Mouse (Mus musculus): ENCODE data around the gene Dnajb8. TPM values are rescaled to one million over a fixed set of nuclear protein-coding genes. Genes with fewer than 3 reads are reported as not detected.

Gene Dnajb8
- polyA plus RNA-seq, 1 experiment from 2014 or later, result not detected

GRCm38 (mm10) chr6:88233996-88234395 lies 11.9 kb downstream of the Dnajb8 start:
- ATAC-seq (ENCODE audit: insufficient number of reproducible peaks, insufficient read depth, low FRiP score, low TSS enrichment, low read depth), result no peak
- whole genome bisulfite sequencing, result 67% methylated on average over 8 of the region's 8 CpGs
- Histone ChIP-seq H3K27me3 (peaks cover 30% of the 10 kb centered on the region), H3K9ac (no peak overlapping the region), H3K27ac (no peak overlapping the region), H3K4me3 (no peak overlapping the region), H3K4me2 (no peak overlapping the region), H3K36me3 (no peaks in the 10 kb centered on the region), H3K9me3 (no peaks in the 10 kb centered on the region), H3K4me1 (peaks cover 13% of the 10 kb centered on the region)

- peaks cover 36% of the 10 kb centered on the region for H3K27me3 ChIP-seq
- H3K9ac ChIP-seq, result 0 out of 2 replicates have a peak overlapping the region, but pooled peaks have one; percentile 58
- no peak for ATAC-seq (ENCODE audit: insufficient number of reproducible peaks, insufficient read depth, low FRiP score, low TSS enrichment, low read depth)
- WGBS, result 23% methylated on average over 8 of the region's 8 CpGs
- H3K4me3 ChIP-seq, result no peak overlapping the region
- H3K9me3 ChIP-seq, result no peaks in the 10 kb centered on the region
- peak overlapping the region; percentile 51; the same call in 1 of the 2 replicates for H3K4me2 ChIP-seq
- no peaks in the 10 kb centered on the region for H3K36me3 ChIP-seq
- peaks cover 13% of the 10 kb centered on the region for H3K4me1 ChIP-seq
- H3K27ac ChIP-seq, result no peak overlapping the region
Observed at GRCm38 (mm10) chr6:88235461-88235860, 13.4 kb downstream of the Dnajb8 start.

- Histone ChIP-seq H3K9ac (peak overlapping the region; percentile 58; the same call in 1 of the 2 replicates), H3K27me3 (peaks cover 36% of the 10 kb centered on the region), H3K36me3 (no peaks in the 10 kb centered on the region), H3K4me1 (peaks cover 13% of the 10 kb centered on the region), H3K9me3 (no peaks in the 10 kb centered on the region), H3K4me3 (peak overlapping the region; percentile 20; the same call in 1 of the 2 replicates), H3K4me2 (peak overlapping the region; percentile 51), H3K27ac (no peak overlapping the region)
- WGBS, result 3% methylated on average over 17 of the region's 17 CpGs
- no peak for ATAC-seq (ENCODE audit: insufficient number of reproducible peaks, insufficient read depth, low FRiP score, low TSS enrichment, low read depth)
Observed at GRCm38 (mm10) chr6:88235983-88236382, 13.9 kb downstream of the Dnajb8 start.

GRCm38 (mm10) chr6:88236513-88236912 lies 14.4 kb downstream of the Dnajb8 start:
- ATAC-seq (ENCODE audit: insufficient number of reproducible peaks, insufficient read depth, low FRiP score, low TSS enrichment, low read depth), result no peak
- no peaks in the 10 kb centered on the region for H3K36me3 ChIP-seq
- peaks cover 36% of the 10 kb centered on the region for H3K27me3 ChIP-seq
- peaks cover 13% of the 10 kb centered on the region for H3K4me1 ChIP-seq
- H3K4me3 ChIP-seq, result peak overlapping the region; percentile 20; the same call in 1 of the 2 replicates
- no peaks in the 10 kb centered on the region for H3K9me3 ChIP-seq
- H3K27ac ChIP-seq, result no peak overlapping the region
- H3K9ac ChIP-seq, result no peak overlapping the region
- no peak overlapping the region for H3K4me2 ChIP-seq
- WGBS, result 22% methylated on average over 7 of the region's 7 CpGs

GRCm38 (mm10) chr6:88242604-88243003 lies 20.5 kb downstream of the Dnajb8 start:
- Histone ChIP-seq H3K9me3 (no peaks in the 10 kb centered on the region), H3K4me2 (peak overlapping the region; percentile 30), H3K4me1 (peaks cover 13% of the 10 kb centered on the region; the same call in 1 of the 2 replicates), H3K9ac (no peak overlapping the region), H3K4me3 (no peak overlapping the region), H3K27ac (no peak overlapping the region), H3K36me3 (no peaks in the 10 kb centered on the region), H3K27me3 (peaks cover 18% of the 10 kb centered on the region; the same call in 1 of the 2 replicates)
- peak; percentile 17; the same call in 1 of the 2 replicates for ATAC-seq (ENCODE audit: insufficient number of reproducible peaks, insufficient read depth, low FRiP score, low TSS enrichment, low read depth)
- 3% methylated on average over 15 of the region's 15 CpGs for WGBS

- no peak overlapping the region for H3K9ac ChIP-seq
- H3K27me3 ChIP-seq, result no peaks in the 10 kb centered on the region
- no peak overlapping the region for H3K4me3 ChIP-seq
- H3K36me3 ChIP-seq, result no peaks in the 10 kb centered on the region
- no peaks in the 10 kb centered on the region for H3K9me3 ChIP-seq
- no peak for ATAC-seq (ENCODE audit: insufficient number of reproducible peaks, insufficient read depth, low FRiP score, low TSS enrichment, low read depth)
- H3K4me2 ChIP-seq, result no peak overlapping the region
- H3K4me1 ChIP-seq, result 0 out of 2 replicates have a peak, but pooled peaks cover 5% of the 10 kb centered on the region
- no peak overlapping the region for H3K27ac ChIP-seq
- 92% methylated on average over 1 of the region's 1 CpGs for WGBS
Observed at GRCm38 (mm10) chr6:88249231-88249630, 27.2 kb downstream of the Dnajb8 start.

- peaks cover 5% of the 10 kb centered on the region; the same call in 1 of the 2 replicates for H3K36me3 ChIP-seq
- H3K27me3 ChIP-seq, result no peaks in the 10 kb centered on the region
- H3K4me1 ChIP-seq, result 0 out of 2 replicates have a peak, but pooled peaks cover 5% of the 10 kb centered on the region
- ATAC-seq (ENCODE audit: insufficient number of reproducible peaks, insufficient read depth, low FRiP score, low TSS enrichment, low read depth), result no peak
- H3K27ac ChIP-seq, result no peak overlapping the region
- H3K4me2 ChIP-seq, result no peak overlapping the region
- no peak overlapping the region for H3K4me3 ChIP-seq
- 92% methylated on average over 1 of the region's 1 CpGs for WGBS
- H3K9me3 ChIP-seq, result no peaks in the 10 kb centered on the region
- no peak overlapping the region for H3K9ac ChIP-seq
Observed at GRCm38 (mm10) chr6:88251396-88251795, 29.3 kb downstream of the Dnajb8 start.

GRCm38 (mm10) chr6:88251798-88252478 lies 29.9 kb downstream of the Dnajb8 start:
- no peak for ATAC-seq (ENCODE audit: insufficient number of reproducible peaks, insufficient read depth, low FRiP score, low TSS enrichment, low read depth)
- no peak overlapping the region for H3K9ac ChIP-seq
- 79% methylated on average over 7 of the region's 7 CpGs for WGBS
- no peaks in the 10 kb centered on the region for H3K4me1 ChIP-seq
- H3K36me3 ChIP-seq, result peaks cover 11% of the 10 kb centered on the region; the same call in 1 of the 2 replicates
- no peaks in the 10 kb centered on the region for H3K9me3 ChIP-seq
- no peak overlapping the region for H3K27ac ChIP-seq
- no peak overlapping the region for H3K4me2 ChIP-seq
- no peak overlapping the region for H3K4me3 ChIP-seq
- H3K27me3 ChIP-seq, result no peaks in the 10 kb centered on the region

GRCm38 (mm10) chr6:88254082-88254481 lies 32.0 kb downstream of the Dnajb8 start:
- H3K4me2 ChIP-seq, result no peak overlapping the region
- no peaks in the 10 kb centered on the region for H3K4me1 ChIP-seq
- no peak overlapping the region for H3K4me3 ChIP-seq
- ATAC-seq (ENCODE audit: insufficient number of reproducible peaks, insufficient read depth, low FRiP score, low TSS enrichment, low read depth), result no peak
- no peaks in the 10 kb centered on the region for H3K27me3 ChIP-seq
- peaks cover 22% of the 10 kb centered on the region; the same call in 1 of the 2 replicates for H3K36me3 ChIP-seq
- H3K9ac ChIP-seq, result peak overlapping the region; percentile 21; the same call in 1 of the 2 replicates
- H3K27ac ChIP-seq, result no peak overlapping the region
- 64% methylated on average over 6 of the region's 6 CpGs for WGBS
- no peaks in the 10 kb centered on the region for H3K9me3 ChIP-seq

GRCm38 (mm10) chr6:88255435-88255834 lies 33.4 kb downstream of the Dnajb8 start:
- Histone ChIP-seq H3K9ac (no peak overlapping the region), H3K27ac (no peak overlapping the region), H3K4me3 (no peak overlapping the region), H3K27me3 (no peaks in the 10 kb centered on the region), H3K36me3 (peaks cover 22% of the 10 kb centered on the region; the same call in 1 of the 2 replicates), H3K4me1 (no peaks in the 10 kb centered on the region), H3K4me2 (no peak overlapping the region), H3K9me3 (no peaks in the 10 kb centered on the region)
- 75% methylated on average over 4 of the region's 4 CpGs for WGBS
- ATAC-seq (ENCODE audit: insufficient number of reproducible peaks, insufficient read depth, low FRiP score, low TSS enrichment, low read depth), result no peak

GRCm38 (mm10) chr6:88259621-88260020 lies 37.6 kb downstream of the Dnajb8 start:
- Histone ChIP-seq H3K9me3 (no peaks in the 10 kb centered on the region), H3K36me3 (peaks cover 22% of the 10 kb centered on the region; the same call in 1 of the 2 replicates), H3K4me1 (no peaks in the 10 kb centered on the region), H3K27ac (no peak overlapping the region), H3K27me3 (no peaks in the 10 kb centered on the region), H3K4me2 (no peak overlapping the region), H3K9ac (no peak overlapping the region), H3K4me3 (no peak overlapping the region)
- WGBS, result 83% methylated on average over 3 of the region's 3 CpGs
- ATAC-seq (ENCODE audit: insufficient number of reproducible peaks, insufficient read depth, low FRiP score, low TSS enrichment, low read depth), result no peak

GRCm38 (mm10) chr6:88260645-88261044 lies 38.6 kb downstream of the Dnajb8 start:
- WGBS, result 87% methylated on average over 3 of the region's 3 CpGs

More at GRCm38 (mm10) chr6:88260645-88261044, 38.6 kb downstream of the Dnajb8 start:
- H3K36me3 ChIP-seq, result peaks cover 22% of the 10 kb centered on the region; the same call in 1 of the 2 replicates
- ATAC-seq (ENCODE audit: insufficient number of reproducible peaks, insufficient read depth, low FRiP score, low TSS enrichment, low read depth), result no peak
- no peak overlapping the region for H3K4me2 ChIP-seq
- H3K9ac ChIP-seq, result no peak overlapping the region
- H3K4me3 ChIP-seq, result no peak overlapping the region
- no peak overlapping the region for H3K27ac ChIP-seq
- H3K9me3 ChIP-seq, result no peaks in the 10 kb centered on the region
- H3K27me3 ChIP-seq, result no peaks in the 10 kb centered on the region
- H3K4me1 ChIP-seq, result no peaks in the 10 kb centered on the region
